Mouse (Mus musculus) heart, embryonic 16.5 days (tissue): ENCODE data around the gene Mkln1. TPM values are rescaled to one million over a fixed set of nuclear protein-coding genes. Genes with fewer than 3 reads are reported as not detected.

Source experiments
- ATAC-seq: fragments of 200-750 bp; cut with Nextera tagmentation; replicated peaks from 2 replicates; pipeline ENCODE4 v1.8.0; 2017; ENCODE audit warnings: moderate number of reproducible peaks; ENCODE audit not compliant: insufficient read depth, low FRiP score; ENCODE audit errors: extremely low read depth
- H3K27ac ChIP-seq: fragments of 300-500 bp; sonication (generic); 2 replicates; pipeline ENCODE4 v1.5.1; 2014; ENCODE audit warnings: mild to moderate bottlenecking, low read length, control low read depth, moderate library complexity
- H3K27me3 ChIP-seq: fragments of 300-500 bp; sonication (generic); 2 replicates; pipeline ENCODE4 v1.6.1; 2014; ENCODE audit warnings: low read length, mixed read lengths; ENCODE audit not compliant: control insufficient read depth, insufficient read depth
- H3K36me3 ChIP-seq: fragments of 300-500 bp; sonication (generic); 2 replicates; pipeline ENCODE4 v1.6.1; 2014; ENCODE audit not compliant: control insufficient read depth, insufficient read depth
- H3K4me1 ChIP-seq: fragments of 300-500 bp; sonication (generic); 2 replicates; pipeline ENCODE4 v1.6.1; 2014; ENCODE audit warnings: low read length, mixed read lengths; ENCODE audit not compliant: control insufficient read depth, insufficient read depth
- H3K4me2 ChIP-seq: fragments of 300-500 bp; sonication (generic); 2 replicates; pipeline ENCODE4 v1.6.1; 2014; ENCODE audit warnings: low read depth, mild to moderate bottlenecking, control low read depth, low read length
- H3K4me3 ChIP-seq: fragments of 300-500 bp; sonication (generic); 2 replicates; pipeline ENCODE4 v1.5.1; 2014; ENCODE audit warnings: mild to moderate bottlenecking, control low read depth, low read length
- H3K9ac ChIP-seq: fragments of 300-500 bp; sonication (generic); 2 replicates; pipeline ENCODE4 v1.6.1; 2014; ENCODE audit warnings: low read length, control low read depth
- H3K9me3 ChIP-seq: fragments of 300-500 bp; sonication (generic); replicated peaks from 2 replicates; pipeline ENCODE4 v1.6.1; 2016; ENCODE audit warnings: low read length; ENCODE audit not compliant: control insufficient read depth
- WGBS: fragments of 180-500 bp; shearing (Covaris S2); extraction: QIAGEN DNeasy Blood & Tissue Kit; methylation state at CpG from one replicate; pipeline ENCODE4 v1.1.7; 2014; 5-methylcytosine and 5-hydroxymethylcytosine counted together
- polyA plus RNA-seq: library from polyadenylated mRNA; unstranded; fragments of >200 nt; fragmentation: Nextera tagmentation; extraction: Ambion mirVana; gene quantifications from 2 replicates; pipeline ENCODE4 v1.2.1, GENCODE M21; 2015

Mkln1 gene
- polyA plus RNA-seq, 1 experiment from 2014 or later = 228 TPM

DNA sequence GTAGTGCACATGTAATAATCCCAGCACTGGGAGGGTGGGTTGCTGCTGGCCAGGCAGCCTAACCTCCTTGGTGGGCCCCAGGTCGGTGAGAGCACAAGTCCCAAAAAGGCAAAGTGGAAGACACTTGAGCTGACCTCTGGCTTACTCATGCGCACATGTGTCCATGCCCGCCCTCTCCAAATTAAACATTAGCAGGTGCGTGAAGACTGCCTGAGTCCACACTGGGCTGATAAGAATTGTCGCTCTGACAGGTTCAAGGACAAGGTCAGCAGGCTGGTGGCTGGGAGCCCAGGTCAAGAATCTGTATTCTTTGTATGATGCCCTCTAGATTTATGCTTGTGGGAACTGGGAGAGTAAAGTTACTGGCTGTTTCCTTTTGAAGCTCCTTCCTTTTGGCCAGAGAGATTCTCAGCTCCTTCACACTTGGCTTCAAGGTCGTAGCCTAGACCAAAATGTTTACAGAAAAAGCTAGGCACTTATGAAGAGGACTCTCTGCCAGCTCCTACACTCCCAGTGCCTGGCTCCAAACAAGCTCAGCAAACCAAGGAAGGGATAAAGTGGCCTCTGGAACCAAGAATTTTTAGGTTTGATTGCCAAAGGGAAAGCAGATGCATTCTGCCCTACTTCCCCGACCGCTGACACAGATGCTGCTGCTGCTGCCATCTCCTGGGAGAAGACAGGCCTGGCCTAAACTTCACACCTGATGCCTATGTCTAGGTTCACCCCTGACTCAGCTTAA is 8.1 kb upstream of the Mkln1 start:
- peaks cover 20% of the 10 kb centered on the region for H3K4me1 ChIP-seq
- no peaks in the 10 kb centered on the region for H3K36me3 ChIP-seq
- H3K4me2 ChIP-seq = no peak overlapping the region
- H3K27ac ChIP-seq = peak overlapping the region; percentile 29
- WGBS = 34% methylated on average over 8 of the region's 8 CpGs
- H3K4me3 ChIP-seq = no peak overlapping the region
- H3K9ac ChIP-seq = no peak overlapping the region
- no peaks in the 10 kb centered on the region; the same call in 1 of the 2 replicates for H3K9me3 ChIP-seq
- ATAC-seq = peak; percentile 45; the same call in 1 of the 2 replicates
- no peaks in the 10 kb centered on the region for H3K27me3 ChIP-seq

GRCm38 (mm10) chr6:31392871-31393270 is 5.7 kb upstream of the Mkln1 start:
- H3K9me3 ChIP-seq = no peaks in the 10 kb centered on the region
- no peaks in the 10 kb centered on the region for H3K27me3 ChIP-seq
- ATAC-seq = no peak
- H3K9ac ChIP-seq = no peak overlapping the region
- 86% methylated on average over 5 of the region's 5 CpGs for WGBS
- H3K4me2 ChIP-seq = no peak overlapping the region
- no peaks in the 10 kb centered on the region for H3K36me3 ChIP-seq
- H3K4me3 ChIP-seq = no peak overlapping the region
- no peak overlapping the region for H3K27ac ChIP-seq
- peaks cover 22% of the 10 kb centered on the region for H3K4me1 ChIP-seq

- Histone ChIP-seq H3K4me2 (no peak overlapping the region), H3K27me3 (no peaks in the 10 kb centered on the region), H3K36me3 (no peaks in the 10 kb centered on the region), H3K9me3 (no peaks in the 10 kb centered on the region), H3K4me3 (no peak overlapping the region), H3K9ac (no peak overlapping the region), H3K27ac (no peak overlapping the region), H3K4me1 (peaks cover 25% of the 10 kb centered on the region)
- no peak for ATAC-seq
- 63% methylated on average over 4 of the region's 4 CpGs for WGBS
Measured at GRCm38 (mm10) chr6:31396118-31396517, 2.4 kb upstream of the Mkln1 start.

DNA sequence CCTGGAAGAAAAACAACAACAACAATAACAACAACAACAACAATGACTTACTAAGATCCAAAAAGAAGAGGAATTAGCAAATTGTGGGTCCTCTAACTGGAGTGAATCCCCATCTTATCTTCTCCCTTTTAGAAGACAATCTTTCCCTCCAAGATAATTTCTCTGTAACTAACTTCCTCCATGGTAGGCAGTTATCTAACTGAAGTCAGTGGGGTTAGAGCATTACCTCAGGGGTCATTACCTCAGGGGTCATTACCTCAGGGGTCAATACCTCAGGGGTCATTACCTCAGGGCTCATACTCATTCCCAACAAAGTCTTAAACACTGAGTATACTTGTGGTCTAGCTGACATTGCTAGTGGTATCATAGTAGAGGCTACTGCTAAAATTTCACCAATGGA is 1.2 kb upstream of the Mkln1 start:
- Histone ChIP-seq H3K4me3 (no peak overlapping the region), H3K4me2 (no peak overlapping the region), H3K36me3 (no peaks in the 10 kb centered on the region), H3K27ac (no peak overlapping the region), H3K27me3 (no peaks in the 10 kb centered on the region), H3K4me1 (peaks cover 25% of the 10 kb centered on the region), H3K9ac (no peak overlapping the region), H3K9me3 (no peaks in the 10 kb centered on the region)
- ATAC-seq = no peak

GRCm38 (mm10) chr6:31397775-31398430 is 632 bp upstream of the Mkln1 start:
- peak overlapping the region; percentile 94 for H3K27ac ChIP-seq
- H3K4me1 ChIP-seq = peaks cover 29% of the 10 kb centered on the region
- 51% methylated on average over 10 of the region's 10 CpGs for WGBS
- peak overlapping the region; percentile 92 for H3K4me3 ChIP-seq
- H3K9ac ChIP-seq = peak overlapping the region; percentile 98
- no peak for ATAC-seq
- no peaks in the 10 kb centered on the region for H3K36me3 ChIP-seq
- H3K9me3 ChIP-seq = no peaks in the 10 kb centered on the region
- peak overlapping the region; percentile 55 for H3K4me2 ChIP-seq
- H3K27me3 ChIP-seq = no peaks in the 10 kb centered on the region

GRCm38 (mm10) chr6:31399206-31399549 is 643 bp downstream of the Mkln1 start:
- Histone ChIP-seq H3K9me3 (no peaks in the 10 kb centered on the region), H3K36me3 (no peaks in the 10 kb centered on the region), H3K4me2 (peak overlapping the region; percentile 81), H3K4me3 (peak overlapping the region; percentile 92), H3K27me3 (no peaks in the 10 kb centered on the region), H3K27ac (peak overlapping the region; percentile 94), H3K9ac (peak overlapping the region; percentile 98), H3K4me1 (peaks cover 30% of the 10 kb centered on the region)
- no peak; the same call in none of the 2 replicates for ATAC-seq
- WGBS = 0% methylated on average over 28 of the region's 28 CpGs

GRCm38 (mm10) chr6:31399566-31399965 is 1.0 kb downstream of the Mkln1 start:
- Histone ChIP-seq H3K27ac (peak overlapping the region; percentile 94), H3K4me3 (peak overlapping the region; percentile 92), H3K9ac (peak overlapping the region; percentile 98), H3K9me3 (no peaks in the 10 kb centered on the region), H3K4me1 (peaks cover 33% of the 10 kb centered on the region), H3K4me2 (peak overlapping the region; percentile 81), H3K27me3 (no peaks in the 10 kb centered on the region), H3K36me3 (no peaks in the 10 kb centered on the region)
- no peak for ATAC-seq
- under 1% methylated on average over 13 of the region's 13 CpGs for WGBS

DNA sequence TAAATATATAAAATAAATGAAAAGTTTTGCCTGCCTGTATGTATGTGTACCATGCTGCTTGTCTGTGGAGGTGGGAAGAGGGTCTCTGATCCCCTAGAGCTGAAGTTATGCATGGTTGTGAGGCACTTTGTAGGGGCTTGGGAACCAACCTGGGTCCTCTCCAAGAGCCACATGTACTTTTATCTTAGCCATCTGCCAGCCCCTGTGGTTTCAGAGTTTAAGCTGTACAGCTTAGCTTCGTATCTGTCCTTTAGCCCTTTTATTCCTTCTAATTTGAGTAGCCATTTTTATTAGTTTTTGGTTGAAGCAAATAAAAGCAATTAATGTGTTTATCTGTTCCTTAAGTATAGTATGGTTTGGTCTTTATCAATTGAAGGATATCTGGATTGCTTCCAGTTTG is 12.5 kb downstream of the Mkln1 start:
- no peak for ATAC-seq
- H3K27ac ChIP-seq = no peak overlapping the region
- H3K4me1 ChIP-seq = peaks cover 44% of the 10 kb centered on the region
- H3K9me3 ChIP-seq = no peaks in the 10 kb centered on the region
- H3K36me3 ChIP-seq = no peaks in the 10 kb centered on the region
- WGBS = 68% methylated on average over 1 of the region's 1 CpGs
- H3K4me2 ChIP-seq = no peak overlapping the region
- no peak overlapping the region for H3K4me3 ChIP-seq
- no peak overlapping the region for H3K9ac ChIP-seq
- H3K27me3 ChIP-seq = no peaks in the 10 kb centered on the region

DNA sequence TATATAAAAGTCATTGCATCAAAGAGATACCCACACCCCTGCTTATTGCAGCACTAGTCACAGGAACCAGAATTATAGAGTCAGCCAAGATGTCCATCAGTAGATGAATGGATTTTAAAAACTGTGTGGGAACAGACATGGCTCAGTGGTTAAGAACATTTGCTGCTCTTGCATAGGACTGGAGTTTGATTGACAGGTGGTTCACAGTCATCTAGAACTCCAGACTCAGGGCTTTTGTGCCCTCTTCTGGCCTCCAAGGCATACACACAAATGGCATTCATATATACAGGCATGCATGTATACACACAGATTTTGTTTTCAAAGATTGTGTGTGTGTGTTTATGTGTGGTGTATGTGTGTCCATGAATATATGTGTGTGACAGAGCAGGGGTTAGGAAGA is 14.0 kb downstream of the Mkln1 start:
- Histone ChIP-seq H3K4me2 (no peak overlapping the region), H3K9me3 (no peaks in the 10 kb centered on the region), H3K36me3 (no peaks in the 10 kb centered on the region), H3K27me3 (no peaks in the 10 kb centered on the region), H3K4me3 (no peak overlapping the region), H3K4me1 (peaks cover 42% of the 10 kb centered on the region), H3K9ac (no peak overlapping the region), H3K27ac (no peak overlapping the region)
- ATAC-seq = no peak
